Mouse (Mus musculus): ENCODE measurements around the gene Gm12184.
"Not testable (repeated sequence)": the region's sequence is repeated elsewhere in the genome, so short reads cannot be mapped to it uniquely, and the experiment has no call there.

Gene Gm12184

DNA sequence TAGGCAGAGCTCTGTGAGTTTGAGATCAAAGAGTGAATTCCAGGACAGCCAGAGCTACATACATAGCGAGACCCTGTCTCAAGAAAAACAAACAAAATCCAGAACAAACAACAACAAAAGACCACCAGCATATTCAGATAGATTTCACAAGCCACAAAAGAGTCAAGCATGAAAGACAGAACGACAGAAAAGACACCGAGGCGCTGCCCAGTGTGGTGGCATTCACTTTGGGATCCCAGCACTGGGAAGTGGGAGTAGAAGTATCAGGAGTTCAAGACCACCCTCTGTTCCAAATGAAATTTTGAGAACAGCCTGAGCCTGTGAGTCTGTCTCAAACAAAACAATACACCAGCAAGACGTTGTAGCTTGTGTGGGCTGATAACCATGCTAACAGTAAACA lies 20.4 kb upstream of the Gm12184 start:
- no peak for DNase-seq (ENCODE audit: low spot score in 2 of 2)

DNA sequence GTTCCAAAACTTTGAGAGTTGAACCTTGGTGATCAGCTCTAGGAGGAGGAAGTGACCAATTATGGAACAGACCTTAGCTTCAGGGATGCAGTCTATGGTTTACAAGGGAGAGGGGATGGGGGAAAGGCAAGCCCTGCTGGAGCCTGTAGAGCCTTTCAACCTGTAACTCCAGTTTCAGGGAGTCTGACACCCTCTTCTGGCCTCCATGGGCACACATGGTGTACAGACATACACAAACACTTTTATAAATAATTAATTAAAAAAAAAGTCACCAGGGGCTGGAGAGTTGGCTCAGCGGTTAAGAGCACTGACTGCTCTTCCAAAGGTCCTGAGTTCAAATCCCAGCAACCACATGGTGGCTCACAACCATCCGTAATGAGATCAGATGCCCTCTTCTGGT lies 19.9 kb upstream of the Gm12184 start:
- not testable (repeated sequence) for DNase-seq (ENCODE audit: low spot score in 2 of 2)

DNA sequence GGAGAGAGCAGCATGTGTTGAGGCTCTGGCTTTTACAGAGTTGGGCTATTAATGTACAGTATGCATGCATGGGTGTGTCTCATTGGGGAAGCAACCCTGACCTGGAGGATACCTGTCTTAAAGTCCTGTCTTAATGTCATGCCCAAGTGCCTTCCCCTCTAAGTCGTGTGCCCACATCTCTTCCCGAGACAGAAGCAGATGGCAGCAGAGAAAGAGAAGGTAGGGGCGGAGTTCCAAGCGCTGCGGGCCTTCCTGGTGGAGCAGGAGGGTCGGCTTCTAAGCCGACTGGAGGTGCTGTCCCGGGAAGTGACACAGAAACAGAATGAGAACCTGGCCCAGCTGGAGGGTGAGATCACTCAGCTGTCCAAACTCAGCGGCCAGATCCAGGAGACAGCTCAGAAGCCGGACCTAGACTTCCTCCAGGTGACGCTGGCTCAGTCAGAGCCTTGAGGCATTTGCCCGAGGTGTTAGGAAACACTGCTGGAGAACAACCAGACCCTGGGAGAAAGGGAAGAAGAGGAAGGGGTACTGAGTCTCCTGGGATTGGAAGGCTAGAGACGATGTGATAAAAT lies 18.9 kb upstream of the Gm12184 start:
- DNase-seq (ENCODE audit: low spot score in 2 of 2): no peak

DNA sequence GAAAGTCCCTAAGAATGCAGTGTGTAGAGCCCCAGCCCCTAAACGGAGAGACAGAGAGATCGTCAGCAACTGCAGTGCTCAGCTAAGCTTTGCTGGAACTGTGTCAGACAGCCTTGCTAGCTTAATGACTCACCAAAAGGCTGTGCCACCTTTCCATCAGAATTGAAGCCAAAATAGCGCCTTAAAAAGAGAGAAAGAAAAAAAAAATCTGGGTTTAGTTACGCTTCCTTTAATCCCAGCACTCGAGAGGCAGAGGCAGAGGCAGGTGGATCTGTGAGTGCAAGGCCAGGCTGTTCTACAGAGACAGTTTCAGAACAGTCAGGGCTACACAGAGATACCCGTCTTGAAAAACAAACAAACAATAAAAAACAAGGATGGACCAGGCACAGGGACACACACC lies 17.9 kb upstream of the Gm12184 start:
- DNase-seq (ENCODE audit: low spot score in 2 of 2): no peak

DNA sequence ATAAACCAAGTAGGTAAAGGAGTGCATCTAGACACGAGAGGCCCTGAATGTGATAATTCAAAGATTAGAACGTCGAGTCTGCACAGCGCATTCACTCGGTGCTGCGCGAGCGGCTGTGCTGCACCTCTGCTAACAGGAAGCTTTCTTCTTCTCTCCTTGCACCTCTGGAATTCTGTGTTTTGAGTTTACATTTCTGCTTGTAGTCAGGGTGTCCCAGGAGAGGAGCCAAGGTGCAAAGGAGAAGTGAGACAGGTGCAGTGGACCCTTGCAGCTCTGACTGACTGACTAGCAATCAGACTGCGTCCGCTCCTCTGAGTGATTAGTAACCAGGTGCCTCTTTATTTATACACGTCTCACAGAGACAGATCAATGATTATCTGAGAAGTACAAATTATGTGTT lies 16.7 kb upstream of the Gm12184 start:
- no peak for DNase-seq (ENCODE audit: low spot score in 2 of 2)

DNA sequence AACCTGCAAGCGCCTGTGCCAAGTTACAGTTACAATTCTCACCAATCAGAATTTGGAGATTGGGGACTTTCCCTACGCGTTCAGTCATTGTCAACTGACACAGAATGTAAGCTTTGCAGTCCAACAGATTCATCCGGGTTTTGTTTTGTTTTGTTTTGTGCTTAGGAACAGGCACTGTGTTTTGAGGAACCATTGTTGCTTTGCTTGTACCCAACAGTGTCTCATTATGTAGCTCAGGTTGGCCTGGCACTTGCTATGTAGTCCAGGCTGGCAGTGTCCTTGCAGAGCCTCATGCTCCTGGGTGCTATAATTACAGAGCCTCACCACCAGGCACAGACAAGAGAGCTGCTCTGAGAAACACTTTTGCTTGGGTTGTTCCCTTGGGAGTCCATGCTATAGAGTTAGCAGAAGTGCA lies 15.9 kb upstream of the Gm12184 start:
- no peak for DNase-seq (ENCODE audit: low spot score in 2 of 2)

DNA sequence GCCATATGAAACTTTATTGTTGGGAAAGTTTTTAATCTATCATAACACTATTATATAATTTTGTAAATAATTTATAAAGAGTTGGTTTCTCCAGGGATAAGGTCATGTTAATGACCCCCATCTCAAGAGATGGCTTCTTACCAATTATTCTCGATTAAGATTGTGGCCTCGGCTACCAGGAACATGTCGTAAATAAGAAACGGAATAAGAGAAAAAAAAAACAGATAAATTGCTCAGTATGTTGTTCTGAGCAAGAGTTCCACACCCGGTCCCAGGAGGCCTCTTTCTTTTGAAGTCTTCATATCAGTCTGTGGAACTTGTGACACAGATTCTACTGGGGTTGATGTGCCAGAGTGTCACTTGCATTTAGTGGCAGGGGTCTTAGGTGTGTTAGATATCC lies 14.8 kb upstream of the Gm12184 start:
- DNase-seq (ENCODE audit: low spot score in 2 of 2): no peak

DNA sequence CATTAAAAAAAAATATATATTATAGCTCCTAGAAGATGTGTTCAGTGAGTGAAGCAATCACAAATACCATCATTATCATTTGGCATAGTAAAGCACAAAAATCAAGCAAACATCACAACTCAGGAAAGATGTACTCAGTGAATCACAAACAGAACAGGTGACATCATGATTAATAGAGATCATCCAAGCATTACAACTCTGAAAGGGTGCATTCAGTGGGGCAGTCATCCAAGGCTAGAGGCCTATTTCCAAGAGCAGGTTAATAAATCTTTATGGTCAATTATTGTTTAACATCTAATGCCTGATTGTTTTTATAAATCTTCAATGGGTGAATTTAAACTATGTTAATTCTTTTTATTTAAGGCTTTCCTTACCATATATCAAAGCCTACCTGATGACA lies 14.3 kb upstream of the Gm12184 start:
- DNase-seq (ENCODE audit: low spot score in 2 of 2): no peak

DNA sequence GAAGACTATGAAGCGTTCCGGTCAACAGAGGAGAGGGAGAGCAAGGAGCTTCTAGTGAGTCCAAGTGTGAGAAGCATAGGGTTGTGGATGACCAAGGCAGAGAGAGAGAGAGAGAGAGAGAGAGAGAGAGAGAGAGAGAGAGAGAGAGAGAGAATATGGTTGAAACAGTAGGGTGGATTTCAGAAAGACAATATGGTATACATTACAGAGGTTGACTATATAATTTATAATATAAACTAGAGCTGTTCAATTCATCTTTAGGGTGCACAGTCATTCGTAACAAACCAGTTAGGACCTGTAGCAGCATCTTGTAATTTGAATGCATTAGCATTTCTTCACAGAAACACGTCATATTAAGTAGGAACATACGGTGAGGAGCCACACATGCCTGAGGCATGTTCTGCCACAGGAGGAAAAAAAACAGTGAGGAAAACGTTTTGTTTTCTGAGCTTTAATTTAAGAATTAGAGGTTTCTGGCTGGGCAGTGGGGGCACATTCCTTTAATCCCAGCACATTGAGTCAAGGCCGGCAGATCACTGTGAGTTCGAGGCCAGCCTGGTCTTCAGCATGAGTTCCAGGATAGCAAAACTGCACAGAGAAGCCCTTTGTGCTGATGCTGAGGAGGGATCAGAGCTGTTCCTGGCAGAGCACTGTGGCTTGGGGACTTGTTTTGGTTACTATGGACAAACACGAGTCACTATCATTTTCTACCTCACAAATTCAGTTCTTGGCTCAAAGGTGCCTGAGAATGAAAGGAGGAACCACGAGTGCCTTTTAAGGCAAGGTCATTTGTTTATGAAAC lies 12.6 kb upstream of the Gm12184 start:
- no peak for DNase-seq (ENCODE audit: low spot score in 2 of 2)

DNA sequence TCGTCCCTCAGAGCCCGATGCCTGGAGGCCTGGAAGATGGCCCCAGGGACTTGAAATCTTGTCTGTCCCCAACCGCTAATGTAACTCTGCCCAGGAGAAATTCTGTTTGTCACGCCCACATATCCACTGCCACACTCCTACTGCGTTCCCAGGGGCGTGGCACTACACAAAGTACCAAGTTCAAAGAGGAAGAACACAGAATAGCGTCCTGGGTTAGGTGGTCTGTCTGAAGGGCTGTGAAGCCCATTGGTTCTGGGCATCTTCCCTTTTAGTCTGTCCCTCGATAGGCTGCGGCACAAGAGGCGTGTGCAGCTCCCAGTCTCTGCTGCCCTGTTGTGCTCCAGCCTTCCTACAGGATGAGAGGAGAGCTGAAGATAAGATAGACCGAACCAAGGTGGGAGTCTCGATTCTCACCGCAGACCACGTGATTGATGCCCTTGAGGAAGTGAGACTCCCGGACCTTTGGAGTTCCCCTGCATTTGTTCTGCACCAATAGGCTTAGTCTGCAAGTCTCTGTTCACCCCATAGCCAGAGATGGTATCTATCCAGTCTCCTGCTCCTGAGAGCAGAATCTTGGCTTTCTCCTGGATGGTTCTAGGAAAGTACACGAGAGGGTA lies 11.8 kb upstream of the Gm12184 start:
- peak in 1 of 2 experiments; percentile 35 for DNase-seq (ENCODE audit: low spot score in 2 of 2)

DNA sequence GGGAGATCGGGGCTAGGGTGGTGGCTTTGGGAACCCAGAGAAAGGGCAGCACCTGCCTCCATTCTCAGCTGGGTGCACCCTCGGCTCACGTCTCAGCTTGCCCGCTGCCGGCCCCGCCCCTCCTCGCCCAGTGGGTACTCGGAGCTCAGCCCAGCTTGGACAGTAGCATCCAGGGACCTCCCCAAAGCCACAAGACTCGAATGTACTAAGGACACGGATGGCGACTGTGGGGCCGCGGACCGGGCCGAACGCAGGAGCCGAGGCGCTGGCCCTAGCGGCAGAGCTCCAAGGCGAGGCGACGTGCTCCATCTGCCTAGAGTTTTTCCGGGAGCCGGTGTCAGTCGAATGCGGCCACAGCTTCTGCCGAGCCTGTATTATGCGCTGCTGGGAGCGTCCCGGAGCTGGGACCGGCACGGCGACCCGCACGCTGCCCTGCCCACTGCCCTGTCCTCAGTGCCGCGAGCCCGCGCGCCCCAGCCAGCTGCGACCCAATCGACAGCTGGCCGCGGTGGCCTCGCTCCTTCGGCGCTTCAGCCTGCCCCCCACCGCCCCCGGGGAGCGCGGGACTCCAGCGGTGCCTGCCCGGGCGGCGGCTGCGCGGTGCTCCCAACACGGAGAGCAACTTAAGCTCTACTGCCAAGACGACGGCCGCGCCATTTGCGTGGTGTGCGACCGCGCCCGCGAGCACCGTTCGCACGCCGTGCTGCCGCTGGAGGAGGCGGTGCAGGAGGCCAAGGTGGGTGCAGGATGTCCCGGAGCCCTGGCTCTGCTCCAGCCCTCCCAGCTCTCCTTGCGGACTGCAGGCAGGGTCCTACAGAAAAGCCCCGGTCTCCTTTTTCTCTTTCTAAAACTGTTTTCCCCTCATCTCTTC lies 11.1 kb upstream of the Gm12184 start:
- DNase-seq (ENCODE audit: low spot score in 2 of 2): peak; percentile 38 to 58

DNA sequence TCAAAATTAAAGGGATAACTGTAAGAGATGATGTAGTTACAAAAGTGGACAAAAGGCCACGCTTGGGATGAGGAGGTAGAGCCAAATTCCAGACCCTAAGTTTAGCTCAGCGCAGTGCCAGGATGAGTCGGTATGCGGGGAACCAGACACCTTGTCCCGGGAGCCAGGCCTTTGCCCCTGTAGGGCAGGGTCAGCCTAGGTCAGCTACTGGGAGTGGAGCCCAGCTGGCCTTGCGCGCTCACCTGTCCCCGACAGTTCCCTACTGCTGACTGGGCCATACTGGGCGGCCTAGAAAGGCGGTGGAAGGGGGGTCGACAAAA lies 10.5 kb upstream of the Gm12184 start:
- DNase-seq (ENCODE audit: low spot score in 2 of 2): no peak

DNA sequence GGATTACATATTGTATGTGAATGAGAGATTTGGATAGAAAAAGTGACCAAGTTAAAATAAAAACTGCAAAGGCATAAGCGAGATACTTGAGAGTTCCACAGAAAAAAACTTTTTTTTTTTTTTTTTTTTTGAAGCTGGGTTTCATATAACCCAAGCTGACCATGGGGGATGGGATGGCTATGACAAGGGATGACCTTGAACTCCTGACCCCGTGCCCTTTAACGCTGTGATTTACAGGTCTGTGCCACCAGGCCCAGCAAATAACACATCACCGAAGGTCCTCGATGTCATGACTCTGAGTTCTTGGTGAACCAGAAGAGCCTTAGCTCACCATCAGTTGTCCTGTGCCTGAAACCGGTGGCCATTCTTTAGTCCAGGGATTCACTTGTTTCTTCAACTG lies 9.5 kb upstream of the Gm12184 start:
- no peak for DNase-seq (ENCODE audit: low spot score in 2 of 2)

DNA sequence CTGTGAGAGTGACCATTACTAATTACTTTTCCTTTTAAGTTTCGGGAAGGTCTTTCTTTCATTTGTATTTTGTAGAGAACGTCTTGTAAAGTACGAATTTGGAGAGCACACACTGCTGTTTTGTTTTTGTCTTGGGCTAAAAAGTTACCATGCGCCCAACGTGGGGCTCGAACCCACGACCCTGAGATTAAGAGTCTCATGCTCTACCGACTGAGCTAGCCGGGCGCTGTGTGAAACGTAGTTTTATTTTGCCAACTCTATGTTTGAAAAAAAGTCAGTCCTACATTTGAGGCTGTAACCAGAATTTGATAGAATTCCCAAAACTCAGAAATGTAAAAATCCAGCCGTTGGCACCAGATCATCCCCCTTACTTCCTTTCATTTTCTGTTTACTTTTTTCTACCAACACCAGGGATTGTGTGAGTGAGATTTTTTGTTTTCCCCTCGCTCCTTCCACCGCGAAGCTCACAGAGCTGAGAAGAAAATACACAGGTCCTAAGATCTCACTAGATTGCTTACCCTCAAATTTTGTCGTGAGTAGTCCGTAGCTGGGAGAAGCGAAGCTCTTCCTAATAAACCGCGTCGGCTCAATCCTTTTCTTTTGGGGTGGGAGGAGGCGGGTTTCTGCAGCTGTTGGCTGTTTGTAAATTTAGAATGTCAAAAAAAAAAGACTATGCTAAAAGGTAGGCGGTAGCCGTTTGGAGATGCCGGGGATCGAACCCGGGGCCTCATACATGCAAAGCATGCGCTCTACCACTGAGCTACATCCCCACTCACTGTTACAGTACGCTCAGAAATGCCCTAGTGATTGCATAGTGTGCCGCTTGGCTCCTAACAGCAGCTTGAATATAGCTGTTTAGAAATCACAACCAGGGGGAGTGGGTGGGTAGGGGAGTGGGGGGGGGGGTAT lies 7.5 kb upstream of the Gm12184 start:
- DNase-seq (ENCODE audit: low spot score in 2 of 2): peak; percentile 96

DNA sequence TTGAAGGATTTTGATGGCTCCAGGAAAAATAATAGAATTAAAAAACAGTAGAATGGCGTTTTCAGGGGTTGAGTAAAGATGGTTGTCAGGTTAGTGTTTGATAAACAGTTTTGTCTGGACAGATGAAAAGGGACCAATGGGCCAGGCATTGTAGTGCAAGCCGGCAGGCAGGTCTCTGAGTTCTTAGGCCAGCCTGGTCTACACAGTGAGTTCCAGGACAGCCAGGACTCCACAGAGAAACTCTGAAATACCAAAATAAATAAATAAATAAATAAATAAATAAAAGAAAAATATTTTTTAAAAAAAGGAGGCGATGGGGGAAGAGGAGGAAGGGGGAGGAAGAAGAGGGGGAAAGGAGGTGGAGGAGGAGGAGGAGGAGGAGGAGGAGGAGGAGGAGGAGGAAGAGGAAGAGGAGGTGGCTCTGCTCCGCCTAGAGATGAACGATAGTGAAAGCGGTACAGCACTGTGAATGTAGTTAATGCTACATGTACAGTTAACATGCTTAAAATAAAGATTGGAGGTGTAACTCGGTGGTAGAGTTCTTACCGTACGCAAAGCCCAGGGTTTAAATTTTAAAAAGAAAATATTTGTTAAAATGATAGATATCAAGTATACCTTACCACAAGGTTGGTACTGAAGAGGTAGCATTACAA lies 6.7 kb upstream of the Gm12184 start:
- no peak for DNase-seq (ENCODE audit: low spot score in 2 of 2)

DNA sequence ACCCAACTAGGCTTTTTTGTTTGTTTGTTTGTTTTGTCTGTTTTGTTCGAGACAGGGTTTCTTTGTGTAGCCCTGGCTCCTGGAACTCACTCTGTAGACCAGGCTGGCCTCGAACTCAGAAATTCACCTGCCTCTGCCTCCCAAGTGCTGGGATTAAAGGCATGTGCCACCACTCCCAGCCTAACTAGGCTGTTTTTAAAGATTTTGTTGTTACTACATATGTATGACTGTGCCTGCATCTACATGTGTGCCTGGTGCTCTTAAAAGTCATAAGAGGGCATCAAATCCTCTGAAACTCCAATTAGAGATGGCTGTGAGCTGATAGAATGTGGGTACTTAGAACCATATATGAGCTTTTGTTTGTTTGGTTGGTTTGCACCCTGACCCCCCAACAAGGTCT lies 4.8 kb upstream of the Gm12184 start:
- no peak for DNase-seq (ENCODE audit: low spot score in 2 of 2)

DNA sequence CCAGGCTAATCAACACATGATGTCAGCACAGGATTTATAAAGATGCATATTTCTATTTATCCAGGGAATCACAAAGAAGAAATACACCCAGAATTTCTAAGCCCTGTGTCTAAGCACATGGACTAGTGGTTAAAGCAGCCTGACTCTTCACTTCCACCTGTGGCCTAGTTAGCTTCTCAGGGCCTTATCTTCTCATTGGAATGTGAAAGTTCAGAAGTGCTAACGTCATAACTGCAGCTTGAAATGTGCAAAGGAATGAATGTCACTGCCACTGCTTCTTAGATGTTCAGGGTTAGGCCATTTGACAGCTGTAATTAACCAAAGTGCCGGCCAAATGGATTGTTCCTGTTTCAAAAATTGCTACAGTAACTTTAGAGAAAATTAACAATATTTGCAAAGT lies 3.8 kb upstream of the Gm12184 start:
- DNase-seq (ENCODE audit: low spot score in 2 of 2): no peak

DNA sequence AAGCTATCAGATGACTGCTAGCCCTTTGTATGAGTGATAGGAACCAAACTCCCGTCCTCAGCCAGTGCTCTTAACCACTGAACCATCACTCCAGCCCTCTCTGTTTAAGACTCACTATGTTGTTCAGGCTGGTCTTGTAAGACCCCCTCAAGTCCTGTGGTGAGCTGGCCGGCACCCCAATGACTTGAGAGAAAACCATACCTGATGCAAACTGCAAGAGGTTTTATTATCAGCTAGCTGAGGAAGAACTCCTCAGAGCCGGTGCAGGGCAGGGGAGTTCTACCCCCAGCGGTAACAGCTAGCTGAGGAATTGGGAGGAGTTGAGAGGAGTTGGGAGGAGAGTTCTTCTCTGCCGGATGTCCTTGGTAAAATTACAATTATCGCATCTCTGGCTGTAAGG lies 1.5 kb upstream of the Gm12184 start:
- no peak for DNase-seq (ENCODE audit: low spot score in 2 of 2)

DNA sequence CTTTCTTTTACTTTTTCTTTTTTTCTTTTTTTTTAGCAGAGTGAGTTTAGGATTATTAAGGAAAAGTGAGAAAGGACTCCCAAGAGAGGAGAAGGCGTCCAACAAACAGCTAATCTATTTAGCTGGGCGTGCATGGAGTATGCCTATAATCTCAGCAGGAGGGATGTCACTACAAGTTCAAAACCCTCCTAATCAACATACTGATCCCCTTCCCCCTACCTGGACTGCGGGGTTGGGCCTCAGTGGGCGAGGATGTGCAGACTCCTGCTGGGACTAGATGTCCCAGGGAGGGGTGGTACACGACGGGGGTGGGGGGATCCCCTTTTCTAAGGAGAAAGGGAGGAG lies 269 bp upstream of the Gm12184 start:
- DNase-seq (ENCODE audit: low spot score in 2 of 2): no peak

DNA sequence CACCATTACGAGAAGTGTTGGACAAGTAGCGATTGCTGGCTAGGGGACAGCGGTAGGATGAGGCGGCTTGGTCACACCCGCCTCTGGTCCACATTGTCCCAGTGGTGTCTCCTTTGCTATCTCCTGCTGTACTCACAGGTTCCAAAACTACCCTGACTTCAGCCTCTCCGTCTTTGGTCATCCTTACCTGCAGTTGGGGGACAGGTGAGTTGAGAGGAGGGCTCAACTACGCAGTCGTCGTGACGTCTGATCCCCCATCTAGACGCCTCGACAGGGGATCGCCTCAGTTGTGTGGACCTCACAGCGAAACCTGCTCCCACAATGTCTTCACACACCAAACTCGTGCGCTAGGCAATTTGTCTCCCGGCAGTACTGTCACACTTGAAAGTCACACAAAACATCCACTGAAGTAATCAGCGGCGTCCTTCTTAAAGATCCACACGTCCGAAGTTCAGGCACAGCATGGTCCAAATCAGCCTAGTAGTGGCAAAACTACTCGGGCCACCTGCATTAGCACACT lies 2.1 kb downstream of the Gm12184 start:
- DNase-seq (ENCODE audit: low spot score in 2 of 2): no peak

DNA sequence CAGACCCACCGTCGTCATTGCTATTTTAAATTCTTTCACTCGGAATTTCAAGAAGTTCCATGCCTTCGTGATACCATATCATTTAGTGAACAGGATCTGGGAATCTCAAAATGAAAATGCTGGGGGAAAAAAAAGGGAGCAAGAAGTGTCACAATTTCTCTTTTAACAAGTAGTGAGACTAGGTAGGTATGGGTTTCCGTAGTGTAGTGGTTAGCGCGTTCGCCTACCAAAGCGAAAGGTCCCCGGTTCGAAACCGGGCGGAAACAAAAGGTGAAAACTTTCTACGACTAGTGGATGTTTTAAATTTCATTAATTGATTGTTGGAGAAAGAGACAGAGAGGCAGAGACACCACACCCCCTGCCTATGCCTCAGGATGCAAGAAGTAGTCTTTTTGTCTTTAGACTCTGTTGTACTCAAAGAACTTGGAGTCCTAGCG lies 2.9 kb downstream of the Gm12184 start:
- peak; percentile 67 to 72 for DNase-seq (ENCODE audit: low spot score in 2 of 2)
